Mouse (Mus musculus): ENCODE data around the gene Tcl1b2. TPM values are rescaled to one million over a fixed set of nuclear protein-coding genes. Genes with fewer than 3 reads are reported as not detected.
"Not testable (repeated sequence)": the region's sequence is repeated elsewhere in the genome, so short reads cannot be mapped to it uniquely, and the experiment has no call there.

The Tcl1b2 gene
- polyA plus RNA-seq, 1 experiment from 2014 or later = not detected

DNA sequence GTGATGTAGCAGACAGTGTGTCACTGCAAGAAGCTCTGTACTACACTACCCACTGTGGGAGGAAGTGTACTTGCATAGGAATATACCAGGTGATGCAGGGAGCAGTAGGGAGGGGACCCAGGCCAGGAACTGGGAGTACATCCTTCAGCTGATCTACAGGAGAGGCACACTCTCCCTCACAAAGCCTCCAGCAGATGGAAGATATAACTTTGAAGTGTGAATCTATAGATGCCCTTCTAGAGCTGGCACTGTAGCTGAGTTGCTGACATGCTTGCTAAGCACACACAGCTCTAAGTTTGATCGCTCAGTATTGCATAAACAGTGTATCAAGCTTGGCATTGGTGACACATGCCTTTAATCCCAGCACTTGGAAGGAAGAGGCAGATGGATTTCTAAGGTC is 8.1 kb upstream of the Tcl1b2 start:
- H3K27ac ChIP-seq (replicated peaks; ENCODE audit: low read depth, low read length); H3K9me3 ChIP-seq (replicated peaks; ENCODE audit: control insufficient read depth, low read length); ATAC-seq (replicated peaks; ENCODE audit: insufficient number of reproducible peaks, low FRiP score, low TSS enrichment, low read depth); H3K9ac ChIP-seq (replicated peaks; ENCODE audit: low read length); H3K27me3 ChIP-seq (ENCODE audit: control insufficient read depth, insufficient read depth, low read length); H3K4me2 ChIP-seq (ENCODE audit: low read depth, low read length); H3K4me1 ChIP-seq (ENCODE audit: control insufficient read depth, insufficient read depth, low read length); H3K4me3 ChIP-seq (ENCODE audit: low read depth, low read length); H3K36me3 ChIP-seq (replicated peaks; ENCODE audit: control insufficient read depth, insufficient read depth, low read depth, low read length); DNase-seq (ENCODE audit: low spot score): not testable (repeated sequence)
- WGBS = 78% methylated on average over 1 of the region's 1 CpGs

GRCm38 (mm10) chr12:105143096-105143495 is 2.7 kb upstream of the Tcl1b2 start:
- H3K4me1 ChIP-seq (ENCODE audit: control insufficient read depth, insufficient read depth, low read length) = no peaks in the 10 kb centered on the region
- DNase-seq (ENCODE audit: low spot score) (no peak), ATAC-seq (replicated peaks; ENCODE audit: insufficient number of reproducible peaks, low FRiP score, low TSS enrichment, low read depth) (no peak)
- no peak overlapping the region for H3K27ac ChIP-seq (replicated peaks; ENCODE audit: low read depth, low read length)
- no peaks in the 10 kb centered on the region for H3K9me3 ChIP-seq (replicated peaks; ENCODE audit: control insufficient read depth, low read length)
- 97% methylated on average over 3 of the region's 3 CpGs for WGBS
- H3K4me3 ChIP-seq (ENCODE audit: low read depth, low read length) = no peak overlapping the region
- H3K36me3 ChIP-seq (replicated peaks; ENCODE audit: control insufficient read depth, insufficient read depth, low read depth, low read length) = no peaks in the 10 kb centered on the region
- no peak overlapping the region for H3K9ac ChIP-seq (replicated peaks; ENCODE audit: low read length)
- no peak overlapping the region for H3K4me2 ChIP-seq (ENCODE audit: low read depth, low read length)
- no peaks in the 10 kb centered on the region for H3K27me3 ChIP-seq (ENCODE audit: control insufficient read depth, insufficient read depth, low read length)

- not testable (repeated sequence) for ATAC-seq (replicated peaks; ENCODE audit: insufficient number of reproducible peaks, low FRiP score, low TSS enrichment, low read depth); DNase-seq (ENCODE audit: low spot score); H3K4me2 ChIP-seq (ENCODE audit: low read depth, low read length); H3K27ac ChIP-seq (replicated peaks; ENCODE audit: low read depth, low read length); H3K9ac ChIP-seq (replicated peaks; ENCODE audit: low read length); H3K36me3 ChIP-seq (replicated peaks; ENCODE audit: control insufficient read depth, insufficient read depth, low read depth, low read length); H3K27me3 ChIP-seq (ENCODE audit: control insufficient read depth, insufficient read depth, low read length); H3K4me3 ChIP-seq (ENCODE audit: low read depth, low read length); H3K4me1 ChIP-seq (ENCODE audit: control insufficient read depth, insufficient read depth, low read length); H3K9me3 ChIP-seq (replicated peaks; ENCODE audit: control insufficient read depth, low read length)
- 50% methylated on average over 1 of the region's 1 CpGs for WGBS
Observed at GRCm38 (mm10) chr12:105144928-105145327, 886 bp upstream of the Tcl1b2 start.

DNA sequence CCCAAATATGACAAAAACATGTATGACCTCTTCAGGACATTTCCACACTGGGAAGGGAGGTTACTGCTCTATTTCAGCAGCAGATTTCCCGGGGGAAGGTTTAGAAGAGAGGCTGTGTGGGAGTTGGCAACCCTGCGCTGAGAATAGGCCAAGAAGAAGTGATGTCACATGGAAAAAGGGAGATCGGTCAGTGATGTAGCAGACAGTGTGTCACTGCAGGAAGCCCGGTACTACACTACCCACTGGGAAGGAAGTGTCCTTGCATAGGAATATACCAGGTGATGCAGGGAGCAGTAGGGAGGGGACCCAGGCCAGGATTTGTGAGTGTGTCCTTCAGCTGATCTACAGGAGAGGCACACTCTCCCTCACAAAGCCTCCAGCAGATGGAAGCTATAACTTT is 9.5 kb downstream of the Tcl1b2 start:
- not testable (repeated sequence) for ATAC-seq (replicated peaks; ENCODE audit: insufficient number of reproducible peaks, low FRiP score, low TSS enrichment, low read depth); H3K9me3 ChIP-seq (replicated peaks; ENCODE audit: control insufficient read depth, low read length); H3K4me1 ChIP-seq (ENCODE audit: control insufficient read depth, insufficient read depth, low read length); H3K27me3 ChIP-seq (ENCODE audit: control insufficient read depth, insufficient read depth, low read length); DNase-seq (ENCODE audit: low spot score); H3K9ac ChIP-seq (replicated peaks; ENCODE audit: low read length); H3K27ac ChIP-seq (replicated peaks; ENCODE audit: low read depth, low read length); H3K4me2 ChIP-seq (ENCODE audit: low read depth, low read length); H3K4me3 ChIP-seq (ENCODE audit: low read depth, low read length); H3K36me3 ChIP-seq (replicated peaks; ENCODE audit: control insufficient read depth, insufficient read depth, low read depth, low read length)
- 72% methylated on average over 4 of the region's 4 CpGs for WGBS

DNA sequence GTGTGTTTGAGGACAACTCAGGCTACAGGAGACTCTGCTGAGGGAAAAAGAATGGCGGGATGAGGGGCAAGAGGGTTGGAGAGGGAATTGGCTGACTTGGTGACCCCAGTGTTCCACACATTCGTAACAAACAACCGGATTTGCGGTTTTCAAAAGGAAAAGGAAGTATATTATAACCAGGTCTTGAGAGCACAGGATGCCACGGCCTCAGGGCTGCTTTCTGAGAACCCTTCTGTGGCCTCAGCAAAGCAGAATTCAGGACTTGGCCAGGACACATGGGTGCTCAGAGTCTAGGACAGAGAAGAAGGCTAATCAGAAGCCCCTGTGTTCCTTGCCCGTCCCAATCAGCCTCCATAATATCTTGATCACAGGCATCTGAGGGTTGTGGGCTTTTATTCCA is 13.0 kb downstream of the Tcl1b2 start:
- no peaks in the 10 kb centered on the region for H3K9me3 ChIP-seq (replicated peaks; ENCODE audit: control insufficient read depth, low read length)
- WGBS = 76% methylated on average over 6 of the region's 6 CpGs
- no peak overlapping the region for H3K27ac ChIP-seq (replicated peaks; ENCODE audit: low read depth, low read length)
- DNase-seq (ENCODE audit: low spot score) = no peak
- H3K36me3 ChIP-seq (replicated peaks; ENCODE audit: control insufficient read depth, insufficient read depth, low read depth, low read length) = no peaks in the 10 kb centered on the region
- no peak for ATAC-seq (replicated peaks; ENCODE audit: insufficient number of reproducible peaks, low FRiP score, low TSS enrichment, low read depth)
- no peak overlapping the region for H3K9ac ChIP-seq (replicated peaks; ENCODE audit: low read length)
- no peak overlapping the region for H3K4me3 ChIP-seq (ENCODE audit: low read depth, low read length)
- no peaks in the 10 kb centered on the region for H3K4me1 ChIP-seq (ENCODE audit: control insufficient read depth, insufficient read depth, low read length)
- H3K4me2 ChIP-seq (ENCODE audit: low read depth, low read length) = no peak overlapping the region
- H3K27me3 ChIP-seq (ENCODE audit: control insufficient read depth, insufficient read depth, low read length) = no peaks in the 10 kb centered on the region

DNA sequence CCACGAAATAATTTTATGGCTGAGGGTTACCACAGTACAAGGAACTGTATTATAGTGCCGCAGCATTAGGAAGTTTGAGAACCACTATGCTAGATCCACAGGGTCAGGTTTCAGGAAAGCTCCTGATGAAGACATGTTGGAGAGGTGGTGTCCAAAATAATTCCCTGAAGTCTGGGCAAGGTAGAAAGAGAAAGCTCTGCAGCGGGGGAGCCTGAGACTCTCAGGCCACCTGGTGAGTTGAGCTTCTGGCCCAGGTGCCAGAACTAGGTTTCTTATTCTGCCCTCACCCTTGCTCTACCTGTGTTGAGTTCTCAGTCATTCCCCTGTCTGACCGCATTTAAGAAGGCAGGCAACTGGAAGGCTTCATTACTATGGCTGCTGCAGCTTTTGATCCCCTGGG is 13.6 kb downstream of the Tcl1b2 start, which contains the start of gene Tcl1b1:
Gene Tcl1b1, plus strand, starts transcription at position 301 of the 400 bp plus-strand sequence.
- no peaks in the 10 kb centered on the region for H3K4me1 ChIP-seq (ENCODE audit: control insufficient read depth, insufficient read depth, low read length)
- ATAC-seq (replicated peaks; ENCODE audit: insufficient number of reproducible peaks, low FRiP score, low TSS enrichment, low read depth) (no peak), DNase-seq (ENCODE audit: low spot score) (no peak)
- H3K4me2 ChIP-seq (ENCODE audit: low read depth, low read length) = no peak within 1 kb of the TSS
- H3K36me3 ChIP-seq (replicated peaks; ENCODE audit: control insufficient read depth, insufficient read depth, low read depth, low read length) = no peaks in the 10 kb centered on the region
- H3K4me3 ChIP-seq (ENCODE audit: low read depth, low read length) = no peak within 1 kb of the TSS
- H3K9me3 ChIP-seq (replicated peaks; ENCODE audit: control insufficient read depth, low read length) = no peaks in the 10 kb centered on the region
- H3K27me3 ChIP-seq (ENCODE audit: control insufficient read depth, insufficient read depth, low read length) = no peaks in the 10 kb centered on the region
- H3K9ac ChIP-seq (replicated peaks; ENCODE audit: low read length) = no peak within 1 kb of the TSS
- WGBS = 80% methylated on average over 4 of the region's 4 CpGs
- H3K27ac ChIP-seq (replicated peaks; ENCODE audit: low read depth, low read length) = no peak within 1 kb of the TSS

DNA sequence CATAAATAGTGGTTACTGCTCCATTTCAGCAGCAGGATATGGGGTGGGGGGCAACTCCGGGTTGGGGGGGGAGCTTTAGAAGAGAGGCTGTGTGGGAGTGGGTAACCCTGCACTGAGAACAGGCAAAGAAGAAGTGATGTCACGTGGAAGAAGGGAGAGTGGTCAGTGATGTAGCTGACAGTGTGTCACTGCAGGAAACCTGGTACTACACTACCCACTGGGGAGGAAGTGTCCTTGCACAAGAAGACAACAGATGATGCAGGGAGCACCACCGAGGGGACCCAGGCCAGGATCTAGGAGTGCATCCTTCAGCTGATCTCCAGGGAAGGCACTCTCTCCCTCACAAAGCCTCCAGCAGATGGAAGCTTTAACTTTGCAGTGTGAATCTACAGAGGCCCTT is 20.9 kb downstream of the Tcl1b2 start:
- H3K36me3 ChIP-seq (replicated peaks; ENCODE audit: control insufficient read depth, insufficient read depth, low read depth, low read length) = no peaks in the 10 kb centered on the region
- H3K9me3 ChIP-seq (replicated peaks; ENCODE audit: control insufficient read depth, low read length) = no peaks in the 10 kb centered on the region
- no peaks in the 10 kb centered on the region for H3K4me1 ChIP-seq (ENCODE audit: control insufficient read depth, insufficient read depth, low read length)
- H3K4me3 ChIP-seq (ENCODE audit: low read depth, low read length) = no peak overlapping the region
- no peaks in the 10 kb centered on the region for H3K27me3 ChIP-seq (ENCODE audit: control insufficient read depth, insufficient read depth, low read length)
- no peak overlapping the region for H3K9ac ChIP-seq (replicated peaks; ENCODE audit: low read length)
- no peak overlapping the region for H3K4me2 ChIP-seq (ENCODE audit: low read depth, low read length)
- no peak for ATAC-seq (replicated peaks; ENCODE audit: insufficient number of reproducible peaks, low FRiP score, low TSS enrichment, low read depth)
- WGBS = 79% methylated on average over 3 of the region's 3 CpGs
- H3K27ac ChIP-seq (replicated peaks; ENCODE audit: low read depth, low read length) = no peak overlapping the region
- no peak for DNase-seq (ENCODE audit: low spot score)

- Histone ChIP-seq H3K27ac (replicated peaks; ENCODE audit: low read depth, low read length) (no peak overlapping the region), H3K4me3 (ENCODE audit: low read depth, low read length) (no peak overlapping the region), H3K9me3 (replicated peaks; ENCODE audit: control insufficient read depth, low read length) (no peaks in the 10 kb centered on the region), H3K4me2 (ENCODE audit: low read depth, low read length) (no peak overlapping the region), H3K4me1 (ENCODE audit: control insufficient read depth, insufficient read depth, low read length) (no peaks in the 10 kb centered on the region), H3K9ac (replicated peaks; ENCODE audit: low read length) (no peak overlapping the region), H3K27me3 (ENCODE audit: control insufficient read depth, insufficient read depth, low read length) (no peaks in the 10 kb centered on the region), H3K36me3 (replicated peaks; ENCODE audit: control insufficient read depth, insufficient read depth, low read depth, low read length) (no peaks in the 10 kb centered on the region)
- DNase-seq (ENCODE audit: low spot score) (no peak), ATAC-seq (replicated peaks; ENCODE audit: insufficient number of reproducible peaks, low FRiP score, low TSS enrichment, low read depth) (no peak)
- 85% methylated on average over 2 of the region's 2 CpGs for WGBS
Observed at GRCm38 (mm10) chr12:105173366-105173765, 27.6 kb downstream of the Tcl1b2 start.
